Mouse (Mus musculus) spleen, postnatal 4 days (tissue): ENCODE data around the gene Mkrn2os.
"Not testable (repeated sequence)": the region's sequence is repeated elsewhere in the genome, so short reads cannot be mapped to it uniquely, and the experiment has no call there.

Source experiments
- DNase-seq, 2 experiments: peaks; one replicate each; pipeline ENCODE4 v3.0.0; 2022; ENCODE audit warnings: low spot score in 2 of 2

The Mkrn2os gene

GRCm38 (mm10) chr6:115592458-115592857 lies at the start of gene Mkrn2os:
Mkrn2os (minus strand) TSS chr6:115592576.
- no peak for DNase-seq

GRCm38 (mm10) chr6:115638188-115638587 lies 45.8 kb upstream of the Mkrn2os start:
- not testable (repeated sequence) for DNase-seq

DNA sequence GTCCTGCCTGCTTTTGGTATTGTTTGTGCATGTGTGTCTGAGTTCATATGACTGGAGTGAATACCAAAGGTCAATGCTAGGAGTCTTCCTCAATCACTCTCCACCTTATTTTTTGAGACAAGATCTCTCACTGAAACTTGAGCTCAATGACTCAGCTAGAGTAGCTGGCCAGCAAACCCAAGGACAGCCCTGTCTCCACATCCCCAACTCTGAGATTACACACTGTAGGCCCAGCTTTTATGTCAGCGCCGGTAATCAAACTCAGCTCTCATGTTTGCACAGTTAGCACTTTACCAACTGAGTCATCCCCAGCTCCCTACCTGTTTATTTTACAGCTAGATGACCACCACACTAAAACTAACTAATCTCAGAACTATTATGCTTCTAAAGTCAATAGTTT lies 41.6 kb upstream of the Mkrn2os start:
- DNase-seq = no peak

DNA sequence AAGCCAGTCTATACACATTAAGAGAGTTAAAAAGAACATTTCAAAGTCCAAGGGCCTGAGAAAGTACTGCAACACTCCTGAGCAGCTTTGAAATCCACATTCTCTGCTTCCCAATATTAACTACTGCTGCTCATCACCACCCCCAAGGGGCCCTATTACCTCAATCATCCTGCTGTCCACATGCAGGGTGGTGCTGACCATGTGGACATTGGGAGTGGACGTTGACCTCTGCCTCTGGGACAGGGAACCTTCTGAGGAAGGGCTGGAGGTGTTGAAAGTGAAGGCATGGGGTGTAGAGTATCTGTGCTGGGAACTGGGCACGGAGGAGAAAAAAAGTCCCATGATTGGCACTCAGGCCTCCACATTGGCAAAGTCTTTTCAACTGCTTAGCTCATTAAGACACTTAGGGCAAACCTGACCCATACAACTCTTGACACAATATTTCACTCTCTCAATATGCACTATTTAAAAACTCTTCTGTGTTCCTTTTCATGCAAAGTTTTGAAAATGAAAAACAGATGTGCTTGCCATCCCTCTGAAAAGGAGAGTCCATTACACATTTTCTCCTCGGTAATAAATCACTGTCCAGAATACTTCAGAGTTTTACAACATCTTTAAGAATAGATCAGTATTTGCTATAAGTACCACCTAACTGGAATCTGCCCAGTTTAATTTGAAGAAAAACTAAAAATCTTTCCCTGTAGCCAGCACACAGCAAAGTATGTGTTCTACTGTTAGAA lies 38.9 kb upstream of the Mkrn2os start:
- no peak for DNase-seq

GRCm38 (mm10) chr6:115626121-115626520 lies 33.7 kb upstream of the Mkrn2os start:
- DNase-seq = no peak

DNA sequence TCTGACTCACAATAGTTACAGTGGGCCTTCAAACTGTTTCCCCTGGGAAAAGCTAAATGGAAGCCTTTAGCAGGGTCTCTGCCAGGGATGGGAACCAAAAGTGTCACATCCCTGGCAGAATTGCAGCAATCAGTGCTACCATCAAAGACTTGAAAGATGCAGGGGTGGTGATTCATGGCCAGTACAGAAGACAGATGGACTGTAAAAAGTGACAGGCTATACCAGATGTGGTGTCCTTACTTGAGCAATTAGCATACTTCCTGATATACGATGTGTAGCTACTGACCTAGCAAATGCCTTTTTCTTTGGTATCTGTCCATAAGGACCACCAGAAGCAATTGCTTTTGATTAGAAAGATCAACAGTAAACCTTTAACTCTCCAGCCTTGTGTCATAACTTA lies 28.6 kb upstream of the Mkrn2os start:
- DNase-seq = no peak

- DNase-seq = no peak
Measured at GRCm38 (mm10) chr6:115619818-115620217, 27.4 kb upstream of the Mkrn2os start.

- DNase-seq = no peak
Measured at GRCm38 (mm10) chr6:115615983-115616382, 23.6 kb upstream of the Mkrn2os start.

DNA sequence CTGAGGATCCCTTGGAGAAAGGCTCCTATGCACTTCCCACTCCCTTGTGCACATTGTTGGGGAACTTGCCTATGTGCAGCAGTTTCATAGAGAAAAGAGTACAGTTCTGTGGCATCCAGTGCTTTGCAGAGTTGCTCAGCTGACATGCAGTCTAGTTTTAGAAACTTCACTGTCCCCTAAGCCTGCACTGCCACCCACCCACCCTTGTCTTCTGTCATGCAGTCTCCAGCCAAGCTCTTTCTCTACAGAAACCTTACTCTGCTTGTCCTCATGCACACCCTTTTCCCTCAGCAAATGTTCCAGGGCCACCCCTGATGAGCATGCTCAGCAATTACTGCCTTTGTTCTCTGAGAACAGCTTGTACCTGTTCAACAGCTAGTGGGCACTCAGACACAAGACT lies 21.4 kb upstream of the Mkrn2os start:
- DNase-seq = no peak

DNA sequence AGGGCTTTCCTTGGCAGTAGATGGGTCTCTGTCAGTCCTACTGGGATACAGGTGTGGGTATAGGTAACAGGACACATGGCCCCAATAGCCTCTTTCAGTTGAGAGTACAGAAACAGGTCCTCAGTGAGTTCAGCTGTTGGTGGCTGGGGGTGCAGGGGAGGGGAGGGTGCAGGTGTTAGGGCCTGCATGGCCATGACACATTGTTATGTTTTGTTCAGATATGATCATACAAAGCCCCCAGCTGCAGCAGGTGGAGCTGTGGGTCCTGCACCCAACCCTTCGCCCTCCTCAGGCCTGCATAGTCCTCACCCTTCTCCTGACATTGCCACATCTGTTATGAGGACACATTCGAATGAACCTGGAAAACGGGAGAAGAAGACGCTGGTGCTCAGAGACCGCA lies 17.9 kb upstream of the Mkrn2os start:
- no peak for DNase-seq

- DNase-seq = no peak
Measured at GRCm38 (mm10) chr6:115609121-115609520, 16.7 kb upstream of the Mkrn2os start.

GRCm38 (mm10) chr6:115607429-115607828 lies 15.1 kb upstream of the Mkrn2os start:
- DNase-seq = no peak

DNA sequence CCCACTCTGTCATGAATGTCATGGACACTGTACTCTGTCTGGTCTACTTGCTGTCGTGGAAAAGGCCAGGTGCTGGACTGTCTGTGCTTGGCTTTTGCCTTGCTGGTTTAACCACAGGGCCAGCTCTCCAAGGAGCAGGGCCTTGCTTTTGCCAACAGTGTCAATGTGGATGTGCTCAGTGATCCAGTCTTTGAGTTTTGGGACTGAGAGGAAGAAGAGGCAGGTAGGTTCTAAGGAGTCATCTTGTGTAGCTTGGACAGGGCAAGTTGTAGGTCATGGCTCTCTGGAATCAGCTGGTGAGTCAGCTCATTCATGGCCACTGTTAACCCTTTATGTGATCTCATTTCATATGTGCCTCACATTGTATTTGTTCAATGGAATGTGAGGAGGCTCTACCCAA lies 14.1 kb upstream of the Mkrn2os start:
- DNase-seq = no peak

- peak; percentile 86 to 96 for DNase-seq
Measured at GRCm38 (mm10) chr6:115601715-115602523, 9.5 kb upstream of the Mkrn2os start, which contains the start of gene Mkrn2. Mkrn2 (plus strand) TSS chr6:115601902.

DNA sequence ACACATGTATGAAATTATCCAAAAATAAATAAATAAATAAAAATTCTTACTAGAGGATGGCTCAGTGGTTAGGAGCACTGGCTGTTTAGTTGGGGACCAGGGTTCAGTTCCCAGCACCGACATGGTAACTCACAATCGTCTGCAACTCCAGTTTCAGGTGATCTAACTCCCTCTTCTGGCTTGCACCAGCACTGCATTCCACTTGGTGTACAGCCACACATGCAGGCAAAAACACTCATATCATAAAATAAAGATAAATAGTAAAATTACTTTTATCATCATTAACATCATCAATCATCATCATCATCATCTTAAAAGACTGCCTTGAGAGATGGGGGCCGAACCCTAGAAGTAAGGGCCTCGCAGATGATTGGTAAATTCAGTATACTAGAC lies 8.9 kb upstream of the Mkrn2os start:
- no peak for DNase-seq

DNA sequence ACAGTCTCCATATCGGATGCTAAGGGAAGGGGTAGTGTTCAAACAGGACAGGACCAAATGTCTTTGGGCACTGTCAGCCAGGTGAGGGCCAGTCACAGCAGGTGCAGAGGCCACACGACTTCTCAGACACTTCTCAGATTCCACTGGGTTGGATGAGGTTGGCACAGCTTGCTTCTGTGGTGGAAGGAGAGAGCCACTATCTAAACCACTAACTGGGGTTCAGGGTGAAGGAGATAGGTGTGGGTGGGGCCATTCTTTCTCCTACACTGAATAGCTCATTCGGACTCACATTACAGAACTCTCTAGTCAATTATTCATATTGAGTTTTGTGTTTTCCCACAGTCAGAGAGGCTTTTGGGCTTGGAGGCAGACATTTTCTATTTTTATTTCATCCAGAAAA lies 3.3 kb upstream of the Mkrn2os start:
- DNase-seq = no peak

DNA sequence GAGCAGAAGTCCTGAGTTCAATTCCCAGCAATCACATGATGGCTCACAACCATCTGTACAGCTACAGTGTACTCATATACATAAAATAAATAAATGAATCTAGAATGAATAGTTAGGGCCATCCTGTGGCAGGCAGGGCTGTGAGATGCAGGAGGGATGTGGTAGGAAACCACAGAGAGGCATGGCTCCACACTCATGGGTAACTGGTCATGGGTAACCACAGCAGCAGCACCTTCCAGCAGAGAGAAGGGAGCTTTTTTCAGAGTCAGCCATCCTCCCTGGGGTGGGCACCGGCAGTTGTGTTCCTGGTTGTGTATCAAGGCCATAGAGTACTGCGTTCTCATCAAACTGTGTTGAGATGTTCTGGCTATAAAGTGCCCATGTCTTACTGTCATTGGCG lies 2.1 kb upstream of the Mkrn2os start:
- DNase-seq = no peak

DNA sequence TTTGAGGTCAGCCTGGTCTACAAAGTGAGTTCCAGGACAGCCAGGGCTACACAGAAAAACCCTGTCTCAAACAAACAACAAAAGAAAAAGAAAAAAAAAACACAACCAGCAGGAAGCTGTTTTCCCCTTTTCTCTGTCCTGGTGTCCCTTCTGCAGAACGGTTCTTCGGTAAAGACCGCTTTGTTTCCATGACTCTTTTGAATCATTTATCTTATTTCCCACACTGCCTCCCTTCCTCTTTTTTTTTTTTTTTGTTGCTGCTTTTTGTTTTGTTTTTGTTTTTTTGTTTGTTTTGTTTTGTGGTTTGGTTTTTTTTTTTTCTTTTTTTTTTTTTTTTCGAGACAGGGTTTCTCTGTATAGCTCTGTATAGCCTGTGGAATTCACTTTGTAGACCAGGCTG lies 876 bp upstream of the Mkrn2os start:
- no peak for DNase-seq

GRCm38 (mm10) chr6:115591692-115592359 lies 550 bp downstream of the Mkrn2os start:
- no peak for DNase-seq

- DNase-seq = no peak
Measured at GRCm38 (mm10) chr6:115586321-115586720, 6.1 kb downstream of the Mkrn2os start.

- DNase-seq = no peak
Measured at GRCm38 (mm10) chr6:115584176-115584575, 8.2 kb downstream of the Mkrn2os start.

GRCm38 (mm10) chr6:115583430-115584125 lies 8.8 kb downstream of the Mkrn2os start:
- DNase-seq = no peak
